Mouse (Mus musculus): ENCODE results near the gene Lgr4.
A peak's percentile ranks its signal among the peaks of the same experiment; 100 is the strongest.

Lgr4 gene

DNA sequence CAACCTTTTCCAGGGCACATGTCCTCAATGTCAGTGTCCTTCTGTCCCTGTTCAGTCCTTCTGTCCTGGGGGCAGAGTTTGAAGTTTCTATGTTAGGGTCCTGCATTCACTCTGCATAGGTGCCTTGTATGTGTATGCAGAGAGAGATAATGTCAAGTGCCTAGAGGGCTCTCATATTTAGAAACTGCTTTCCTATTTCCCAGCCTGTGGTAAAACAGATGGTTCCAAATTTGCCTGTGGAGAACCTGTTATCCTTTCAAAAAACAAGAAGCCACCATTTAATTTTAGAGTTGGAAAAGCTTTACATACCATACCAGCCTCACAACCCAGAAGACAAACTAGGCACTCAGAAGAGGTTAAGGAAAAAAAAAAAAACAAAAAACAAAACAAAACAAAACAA is 32.1 kb downstream of the Lgr4 start:
- no peak for ATAC-seq (ENCODE audit: low TSS enrichment)

GRCm38 (mm10) chr2:109950311-109950710 is 32.9 kb downstream of the Lgr4 start:
- no peak for ATAC-seq (ENCODE audit: low TSS enrichment)

DNA sequence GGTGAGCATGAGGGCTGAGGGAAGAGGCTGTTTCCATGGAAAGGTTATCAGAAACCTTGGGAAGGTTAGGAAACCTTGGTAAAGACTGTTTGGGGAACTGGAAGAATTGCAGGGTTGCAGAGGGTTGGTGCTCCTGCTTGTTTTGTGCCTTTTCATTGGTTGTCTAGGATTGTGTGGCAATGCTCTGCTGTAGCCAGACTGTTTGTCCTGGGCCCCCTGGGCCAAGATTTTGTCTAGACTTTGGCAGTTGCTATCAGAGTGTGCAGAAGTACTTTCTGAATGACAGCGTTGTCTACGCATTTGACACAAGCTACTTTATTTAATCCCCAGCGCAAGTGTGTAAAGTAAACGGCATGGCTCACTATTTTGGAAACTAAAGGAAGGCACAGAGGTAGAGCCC is 33.6 kb downstream of the Lgr4 start:
- ATAC-seq (ENCODE audit: low TSS enrichment): no peak

GRCm38 (mm10) chr2:109953048-109953717 is 35.7 kb downstream of the Lgr4 start:
- ATAC-seq (ENCODE audit: low TSS enrichment): peak; percentile 84

GRCm38 (mm10) chr2:109953893-109954292 is 36.4 kb downstream of the Lgr4 start:
- no peak for ATAC-seq (ENCODE audit: low TSS enrichment)

DNA sequence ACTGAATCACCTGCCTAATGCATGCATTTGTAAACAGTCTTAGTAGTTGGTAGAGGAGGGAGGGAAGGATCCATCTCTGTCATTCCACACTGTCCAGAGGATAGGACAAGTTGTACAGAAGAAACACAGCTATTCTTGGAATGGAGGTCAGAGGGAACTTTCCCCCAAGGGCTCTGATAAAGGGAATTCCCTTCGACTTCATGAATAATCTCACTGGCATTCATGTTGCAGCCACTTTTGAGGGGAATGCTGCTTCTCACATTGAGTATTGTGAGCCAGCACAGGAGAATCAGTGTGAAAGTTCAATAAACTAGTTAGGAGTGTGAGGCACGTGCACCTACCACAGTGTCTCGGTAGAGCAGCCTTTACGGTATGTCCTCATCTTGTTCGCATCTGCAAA is 37.6 kb downstream of the Lgr4 start:
- no peak for ATAC-seq (ENCODE audit: low TSS enrichment)

DNA sequence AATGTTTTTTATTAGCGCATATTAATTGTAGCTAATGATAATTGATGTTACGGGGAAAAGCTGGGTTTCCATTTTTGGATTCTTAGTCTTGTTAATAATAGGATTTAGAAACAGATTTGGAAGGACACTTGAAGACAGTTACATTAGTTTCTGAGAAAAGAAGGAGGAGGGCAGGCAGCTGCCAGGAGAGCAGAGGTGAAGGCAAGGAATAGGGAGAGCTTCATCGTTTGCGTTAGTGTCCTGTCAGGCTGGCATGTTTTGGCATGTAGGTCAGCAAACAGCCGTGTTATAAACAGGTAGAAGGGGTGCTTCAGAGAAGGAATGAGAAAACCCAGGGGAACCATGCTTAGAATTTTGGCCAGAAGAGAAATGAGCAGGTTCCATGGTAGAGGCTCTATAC is 38.5 kb downstream of the Lgr4 start:
- no peak for ATAC-seq (ENCODE audit: low TSS enrichment)

DNA sequence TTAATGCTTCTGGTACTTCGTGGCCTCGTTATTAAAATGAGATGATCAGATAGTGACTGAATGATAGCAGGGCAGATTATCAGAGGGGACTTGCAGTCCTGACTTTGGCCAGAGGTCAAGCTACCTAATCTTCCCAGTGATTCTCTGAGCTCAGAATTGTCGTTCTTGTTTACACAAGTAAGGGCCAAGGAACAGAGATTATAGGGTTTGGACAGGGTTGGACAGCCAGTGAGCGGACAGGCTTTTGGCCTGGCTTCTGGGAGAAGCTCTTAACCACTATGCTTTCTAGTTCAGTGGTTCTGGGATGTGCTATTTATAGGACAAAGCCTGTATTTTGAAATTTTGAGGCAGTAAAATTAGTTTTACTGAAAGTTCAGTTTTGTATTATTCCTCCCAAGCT is 39.3 kb downstream of the Lgr4 start:
- ATAC-seq (ENCODE audit: low TSS enrichment): no peak

GRCm38 (mm10) chr2:109958692-109959406 is 41.4 kb downstream of the Lgr4 start:
- no peak for ATAC-seq (ENCODE audit: low TSS enrichment)

GRCm38 (mm10) chr2:109959407-109960075 is 42.1 kb downstream of the Lgr4 start:
- no peak for ATAC-seq (ENCODE audit: low TSS enrichment)

DNA sequence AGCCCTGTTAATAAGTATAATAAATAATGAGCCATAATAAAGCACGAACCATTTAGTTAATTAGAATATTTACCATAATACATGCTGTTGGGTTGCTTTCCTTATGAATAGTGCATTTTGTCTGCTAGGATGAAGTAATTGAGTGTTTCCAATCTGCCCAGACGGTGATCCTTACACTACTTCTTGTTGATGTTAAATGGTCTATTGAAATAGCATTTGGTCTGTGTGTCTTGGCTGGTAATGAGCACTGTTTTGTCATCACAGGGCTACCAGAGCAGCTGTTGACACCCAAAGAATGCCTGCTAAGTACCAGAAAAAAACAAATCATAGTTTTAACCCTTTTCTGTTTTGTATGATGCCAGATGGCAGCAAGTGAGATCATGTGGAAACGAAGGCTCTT is 42.8 kb downstream of the Lgr4 start:
- no peak for ATAC-seq (ENCODE audit: low TSS enrichment)

DNA sequence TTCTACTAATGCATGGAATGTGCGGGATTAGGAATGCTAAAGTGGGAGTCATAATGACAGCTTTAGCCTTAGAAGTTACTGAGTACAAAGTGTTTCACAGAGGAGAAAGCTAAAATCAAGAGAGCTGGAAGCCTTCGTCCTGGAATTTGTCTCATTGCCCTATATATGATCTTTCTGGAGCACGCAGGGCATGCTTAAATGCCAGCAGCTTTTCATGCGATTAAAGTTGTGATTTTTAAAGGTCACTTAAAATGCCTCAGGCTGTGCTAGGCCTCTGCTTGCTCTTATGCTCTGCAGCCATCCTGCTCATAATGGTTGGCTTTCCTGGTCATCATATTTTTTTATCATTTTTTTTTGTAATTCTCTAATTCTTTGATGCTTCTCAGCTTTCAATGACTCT is 43.7 kb downstream of the Lgr4 start:
- no peak for ATAC-seq (ENCODE audit: low TSS enrichment)

GRCm38 (mm10) chr2:109963591-109964258 is 46.3 kb downstream of the Lgr4 start:
- no peak for ATAC-seq (ENCODE audit: low TSS enrichment)

DNA sequence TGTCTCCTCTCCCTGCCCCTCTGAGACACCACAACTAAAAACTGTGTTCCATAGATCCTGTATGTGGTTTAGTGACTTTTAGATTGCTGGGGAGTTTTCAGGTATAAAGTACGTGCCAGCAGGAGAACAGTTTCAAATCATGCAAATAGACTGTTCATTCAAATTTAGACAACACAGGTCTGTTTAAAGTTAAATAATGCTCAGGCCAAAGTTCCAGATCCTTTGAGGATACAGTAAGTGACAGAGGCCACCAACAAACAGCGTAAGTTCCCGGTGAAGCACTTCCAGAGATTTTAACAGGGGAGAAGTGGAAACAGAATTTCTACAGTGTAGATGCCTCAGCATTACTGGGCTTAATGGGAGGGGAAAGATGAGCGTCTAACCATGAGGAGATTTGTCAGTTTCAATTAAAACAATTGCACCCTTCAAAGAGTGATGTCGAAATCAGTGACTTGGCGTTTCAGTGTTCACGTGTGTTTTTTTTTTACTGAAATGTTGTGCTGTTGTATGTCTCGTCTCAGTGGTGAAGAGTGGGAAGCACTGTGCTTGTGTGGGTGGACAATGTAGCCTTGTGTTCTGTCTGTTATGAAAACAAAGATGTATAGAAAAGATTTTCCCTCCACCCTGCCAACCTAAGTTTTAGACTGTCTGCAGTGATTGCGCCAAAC is 48.4 kb downstream of the Lgr4 start:
- peak; percentile 78 for ATAC-seq (ENCODE audit: low TSS enrichment)

- no peak for ATAC-seq (ENCODE audit: low TSS enrichment)
Observed at GRCm38 (mm10) chr2:109966863-109967262, 49.4 kb downstream of the Lgr4 start.

DNA sequence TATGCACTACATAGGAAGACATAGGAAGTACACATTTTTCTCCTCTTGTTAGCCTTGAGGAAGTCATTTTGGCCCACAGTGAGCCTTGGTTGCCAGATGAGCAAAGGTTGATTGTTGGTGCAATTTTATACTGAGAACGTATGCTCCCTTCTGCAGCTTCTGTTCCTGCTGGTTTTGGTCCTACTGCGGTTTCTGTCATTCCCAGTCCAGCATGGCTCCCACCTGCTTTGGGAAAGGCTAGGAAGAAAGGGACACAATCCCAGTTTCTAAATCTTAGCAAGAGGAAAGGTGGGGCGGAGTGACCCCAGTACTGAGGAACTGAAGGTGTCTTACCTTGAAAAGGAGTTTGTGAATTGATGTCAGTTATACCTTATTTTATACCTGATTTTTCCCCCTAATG is 51.9 kb downstream of the Lgr4 start:
- ATAC-seq (ENCODE audit: low TSS enrichment): no peak

GRCm38 (mm10) chr2:109969926-109970532 is 52.6 kb downstream of the Lgr4 start:
- no peak for ATAC-seq (ENCODE audit: low TSS enrichment)

DNA sequence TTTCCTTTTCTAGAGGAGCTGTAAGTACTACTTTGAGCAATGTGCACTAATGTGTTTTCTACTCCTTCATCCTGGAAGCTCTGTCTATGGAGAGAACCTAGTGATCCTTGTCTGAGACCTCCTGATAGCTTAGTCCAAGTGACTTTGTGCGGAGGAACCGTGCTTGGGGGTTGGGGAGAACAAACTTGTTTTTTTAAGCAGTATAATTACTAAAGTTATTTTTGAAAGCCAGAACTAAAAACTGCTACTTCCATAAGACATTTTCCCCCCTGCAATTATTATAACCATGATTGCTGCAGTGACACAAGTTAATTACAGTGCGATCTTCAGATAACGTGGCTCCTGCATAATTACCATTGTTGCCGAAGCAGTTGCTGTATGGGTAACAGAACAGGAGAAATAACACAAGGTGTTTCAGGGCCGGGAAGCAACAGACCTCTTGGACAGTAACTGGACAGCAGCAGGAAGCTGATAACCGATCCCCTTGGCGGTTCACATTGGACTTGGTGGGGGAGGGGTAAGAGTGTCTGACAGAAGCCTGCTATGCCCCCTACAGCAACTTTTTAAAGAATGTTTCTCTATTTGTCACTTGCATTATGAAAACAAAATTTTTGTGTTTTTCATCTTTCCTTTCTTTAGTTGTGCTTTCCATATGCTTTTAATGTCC is 53.4 kb downstream of the Lgr4 start:
- no peak for ATAC-seq (ENCODE audit: low TSS enrichment)

DNA sequence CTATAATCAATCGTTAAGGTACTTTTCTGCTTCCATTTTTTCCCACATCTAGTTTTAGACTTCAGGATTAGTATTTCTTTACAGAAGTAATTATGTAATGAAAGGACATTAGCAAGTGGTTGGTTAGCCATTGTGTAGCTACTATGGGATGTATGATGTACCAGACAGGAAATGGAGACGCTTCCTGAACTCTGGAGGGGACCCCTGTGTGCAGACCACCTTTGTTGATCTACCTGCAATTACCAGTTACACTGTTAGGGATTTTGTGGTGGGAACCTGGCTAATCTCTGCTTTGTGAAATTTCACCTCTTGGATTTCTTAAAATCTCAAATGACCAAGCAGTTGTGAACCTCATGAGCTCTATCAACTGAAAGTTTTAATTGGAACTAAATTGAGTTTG is 54.9 kb downstream of the Lgr4 start:
- ATAC-seq (ENCODE audit: low TSS enrichment): no peak

GRCm38 (mm10) chr2:109972922-109973321 is 55.5 kb downstream of the Lgr4 start:
- no peak for ATAC-seq (ENCODE audit: low TSS enrichment)

DNA sequence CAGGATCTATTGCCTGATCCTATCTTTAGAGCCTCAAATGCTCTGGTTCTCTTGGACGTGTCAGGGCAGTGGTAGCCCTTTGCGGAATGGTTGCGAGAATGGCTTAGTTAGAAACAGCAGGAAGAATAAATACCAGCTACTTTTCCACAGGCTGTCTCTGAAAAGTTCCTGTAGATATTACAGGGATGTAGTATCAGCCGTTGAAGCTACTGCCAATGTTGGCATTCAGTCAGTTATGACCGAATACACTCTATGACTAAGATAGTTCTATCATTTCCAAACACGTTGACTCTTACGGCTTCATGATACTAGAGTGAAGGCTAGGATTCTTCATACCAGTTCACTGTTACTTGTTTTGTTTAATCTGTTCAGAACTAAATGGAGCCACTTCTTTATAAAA is 57.4 kb downstream of the Lgr4 start:
- no peak for ATAC-seq (ENCODE audit: low TSS enrichment)

Measured in frontal cortex, adult (tissue).